Mouse (Mus musculus) gastrocnemius, postnatal 4 days (tissue): Measurements from ENCODE around the gene Vstm2l. TPM values are rescaled to one million over a fixed set of nuclear protein-coding genes. Genes with fewer than 3 reads are reported as not detected.

Experiments
- DNase-seq, 2 experiments: peaks; one replicate each; pipeline ENCODE4 v3.0.0; 2021 to 2022; ENCODE audit warnings: low spot score in 2 of 2, mixed read lengths in 2 of 2
- total RNA-seq, 2 experiments: library from RNA; stranded (reverse); gene quantifications; 2 replicates each; pipeline ENCODE4 v1.2.3; 2021

The Vstm2l gene
- total RNA-seq, 2 experiments from 2014 or later = 0.18 TPM; not detected in 1

- no peak for DNase-seq
These were observed 75.5 kb downstream of the Vstm2l start for GRCm38 (mm10) chr2:157989946-157990345.

DNA sequence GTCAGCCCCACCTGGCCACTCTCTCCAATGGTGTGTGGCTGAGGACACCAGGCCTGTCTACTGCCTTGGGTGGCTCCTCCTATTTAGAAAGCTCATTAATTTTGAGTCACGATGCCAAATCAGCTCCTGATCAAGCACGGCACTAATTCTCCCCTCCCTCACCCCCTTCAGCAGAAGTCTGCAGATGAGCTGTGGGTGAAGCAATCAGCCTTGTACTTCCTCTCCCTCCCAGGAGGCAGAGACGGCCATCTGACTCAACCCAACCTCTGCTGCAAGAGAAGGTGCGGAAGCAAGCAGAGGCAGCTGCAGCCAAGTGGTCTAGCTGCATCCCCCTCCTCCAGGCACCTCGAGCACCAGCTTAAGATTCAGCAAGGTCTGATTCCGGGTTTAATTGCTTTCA, 76.6 kb downstream of the Vstm2l start:
- DNase-seq = no peak

DNA sequence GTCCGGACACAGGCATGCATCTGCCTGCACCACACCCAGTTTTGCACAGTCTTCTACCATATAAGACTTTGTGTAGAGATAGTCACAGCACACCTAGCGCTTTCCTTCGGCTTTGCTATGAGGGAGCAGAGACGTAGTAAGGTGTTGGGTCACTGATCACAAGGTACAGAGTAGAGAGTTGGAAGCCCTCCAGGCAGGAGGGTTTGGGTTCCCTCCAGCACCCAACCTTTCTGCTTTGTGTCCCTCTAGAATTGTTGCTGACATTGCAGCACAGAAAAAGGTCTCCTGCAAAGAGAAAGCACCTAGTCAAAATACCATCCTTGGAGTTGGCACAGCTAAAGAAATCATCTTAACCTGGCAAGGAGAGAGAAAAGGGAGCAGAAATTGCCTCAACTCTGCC, 78.0 kb downstream of the Vstm2l start:
- DNase-seq = no peak

Other genes with a start within 250 kb of the Vstm2l start
- gene Ctnnbl1, start 177.3 kb upstream of the Vstm2l start, total RNA-seq = 10 to 100 TPM; 19.8 to 20.3 TPM
- gene Tti1, start 113.8 kb downstream of the Vstm2l start, total RNA-seq = 10 to 100 TPM; 20.9 to 24.3 TPM
- 10 to 100 TPM; 47.9 to 54.9 TPM for gene Rprd1b, start 113.8 kb downstream of the Vstm2l start, total RNA-seq
- 100 to 1,000 TPM in 1 of 2 experiments, 10 to 100 TPM in 1; 81.0 to 130 TPM for gene Tgm2, start 231.8 kb downstream of the Vstm2l start, total RNA-seq